Mouse (Mus musculus) layer of hippocampus, adult 2 months (tissue): ENCODE measurements at regions not wholly inside any gene's neighbourhood (a gene's known extent, or its start where the extent isn't known, plus 50 kb on each side); places are given as distances from the start of the nearest gene placed in this dataset.

Source experiments
- DNase-seq, 2 experiments: peaks; one replicate each; pipeline ENCODE4 v3.0.0; 2022; ENCODE audit warnings: low spot score in 2 of 2
- H3K27ac ChIP-seq: fragments of 200-600 bp; 2 replicates; pipeline ENCODE4 v1.8.1; 2022
- H3K4me3 ChIP-seq: fragments of 200-600 bp; 2 replicates; pipeline ENCODE4 v1.8.1; 2022; ENCODE audit warnings: mild to moderate bottlenecking
- CTCF ChIP-seq: fragments of 200-600 bp; conservative IDR thresholded peaks from 2 replicates; pipeline ENCODE4 v1.8.1; 2022; ENCODE audit warnings: antibody characterized with exemption, mild to moderate bottlenecking, moderate library complexity

DNA sequence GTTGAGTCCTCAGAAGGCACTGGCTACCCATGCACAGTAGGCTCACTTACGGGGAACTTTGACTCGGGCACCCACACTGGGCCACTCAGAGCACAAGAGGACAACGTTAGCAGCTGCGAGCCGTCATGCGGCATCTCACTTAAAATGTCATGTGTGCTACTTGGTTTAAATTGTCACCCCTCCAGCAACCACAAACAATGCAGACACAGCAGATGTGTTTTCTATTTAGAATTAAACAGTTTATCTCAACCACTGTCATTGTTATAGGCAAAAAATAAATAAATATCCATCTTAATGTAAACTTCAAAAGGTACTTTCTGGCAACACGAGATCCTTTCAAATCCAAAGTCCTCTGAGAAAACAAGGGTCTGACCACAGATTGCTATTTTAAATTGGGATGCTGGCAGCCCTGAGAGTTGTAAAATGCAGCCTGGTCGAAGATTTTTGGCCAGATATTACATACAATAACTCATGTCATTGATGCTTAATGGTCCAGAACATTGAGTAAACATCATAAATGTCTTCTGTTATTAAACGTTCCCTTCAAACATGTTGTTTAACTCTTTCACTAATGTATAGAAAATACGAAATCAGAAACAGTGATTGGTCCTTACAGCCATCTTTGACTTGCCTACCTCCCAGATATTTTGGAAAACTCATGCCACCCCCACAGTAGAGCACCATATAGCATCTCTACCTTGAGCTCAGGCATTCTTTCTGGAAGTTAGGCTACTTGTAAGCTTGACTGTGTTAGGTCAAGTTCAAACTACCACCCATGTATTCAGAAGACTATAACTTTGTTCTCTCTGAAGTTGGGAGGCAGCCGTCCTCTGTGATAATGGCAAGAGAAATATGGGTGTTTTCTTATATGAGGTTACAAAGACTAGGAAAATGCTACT lies 232.8 kb upstream of the Tcf21 start:
- H3K27ac ChIP-seq: no peak overlapping the region
- no peak for DNase-seq
- H3K4me3 ChIP-seq: no peak overlapping the region
- no peak for TF ChIP-seq CTCF

DNA sequence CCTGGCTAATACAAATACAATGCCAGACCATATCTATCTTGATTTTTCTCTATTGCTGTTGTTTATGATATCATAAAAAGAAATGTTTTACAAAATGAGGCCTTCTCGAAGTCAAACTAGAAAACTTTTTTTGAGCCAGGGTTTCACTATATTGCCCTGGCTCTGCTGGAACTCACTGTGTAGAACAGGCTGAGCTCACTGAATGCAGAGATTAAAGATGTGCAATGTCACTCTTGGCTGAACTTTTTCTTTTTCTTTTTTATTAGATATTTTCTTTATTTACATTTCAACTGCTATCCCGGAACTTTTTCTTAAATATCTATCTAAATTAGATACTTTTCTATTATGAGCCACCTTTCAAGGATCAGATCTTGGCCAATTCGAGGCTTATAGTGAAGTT lies 224.5 kb upstream of the Tcf21 start:
- no peak for DNase-seq
- Histone ChIP-seq H3K27ac (no peak overlapping the region), H3K4me3 (no peak overlapping the region)
- no peak for TF ChIP-seq CTCF

DNA sequence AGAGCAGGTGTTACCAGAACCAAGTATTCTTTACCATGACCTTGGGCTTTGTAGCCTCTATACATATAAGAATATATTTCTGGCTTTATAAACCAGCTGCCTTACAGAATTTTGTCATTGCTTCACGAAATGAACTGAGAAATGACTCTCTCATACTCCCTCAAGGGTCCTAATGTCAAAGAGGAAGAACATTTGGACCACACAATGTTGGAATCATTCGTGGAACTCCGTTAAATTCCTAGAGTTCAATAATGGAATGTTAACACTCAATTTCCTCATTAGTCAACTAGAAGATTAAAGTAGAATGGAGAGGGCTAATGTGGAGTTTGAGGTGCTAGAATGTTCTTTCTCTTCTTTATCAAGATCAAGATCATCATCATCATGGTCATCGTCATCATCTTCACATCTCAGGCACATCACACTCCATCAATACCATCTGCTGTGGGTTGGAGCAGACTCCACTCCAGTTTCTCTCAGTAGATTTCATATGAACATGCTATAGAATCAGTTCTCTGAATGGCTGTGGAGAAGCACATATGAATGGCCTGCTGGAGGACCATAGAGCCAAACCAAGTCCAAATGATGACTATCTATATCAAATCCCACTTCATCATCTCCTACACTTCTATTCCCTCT lies 211.6 kb upstream of the Tcf21 start:
- no peak overlapping the region for H3K27ac ChIP-seq
- TF ChIP-seq CTCF: no peak
- DNase-seq: no peak
- no peak overlapping the region for H3K4me3 ChIP-seq

DNA sequence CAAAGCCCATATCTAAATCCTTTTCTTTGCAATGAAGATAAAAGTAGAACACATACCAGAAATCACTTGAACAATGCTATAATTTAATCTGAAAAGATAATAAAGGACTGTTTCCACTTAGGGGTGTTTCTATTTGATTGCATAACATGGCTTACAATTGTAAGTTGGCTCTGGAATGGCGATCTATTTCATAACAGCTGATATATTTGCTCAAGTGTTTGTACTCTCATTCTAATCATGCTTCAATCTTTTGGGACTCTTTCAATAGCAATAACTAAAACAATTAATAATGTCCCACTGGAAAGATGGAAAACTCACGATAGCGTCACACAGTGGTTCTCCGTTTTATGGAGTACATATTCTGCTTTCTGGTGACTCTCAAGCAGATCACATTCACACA lies 208.0 kb upstream of the Tcf21 start:
- no peak for TF ChIP-seq CTCF
- no peak for DNase-seq
- no peak overlapping the region for H3K4me3 ChIP-seq
- no peak overlapping the region for H3K27ac ChIP-seq

DNA sequence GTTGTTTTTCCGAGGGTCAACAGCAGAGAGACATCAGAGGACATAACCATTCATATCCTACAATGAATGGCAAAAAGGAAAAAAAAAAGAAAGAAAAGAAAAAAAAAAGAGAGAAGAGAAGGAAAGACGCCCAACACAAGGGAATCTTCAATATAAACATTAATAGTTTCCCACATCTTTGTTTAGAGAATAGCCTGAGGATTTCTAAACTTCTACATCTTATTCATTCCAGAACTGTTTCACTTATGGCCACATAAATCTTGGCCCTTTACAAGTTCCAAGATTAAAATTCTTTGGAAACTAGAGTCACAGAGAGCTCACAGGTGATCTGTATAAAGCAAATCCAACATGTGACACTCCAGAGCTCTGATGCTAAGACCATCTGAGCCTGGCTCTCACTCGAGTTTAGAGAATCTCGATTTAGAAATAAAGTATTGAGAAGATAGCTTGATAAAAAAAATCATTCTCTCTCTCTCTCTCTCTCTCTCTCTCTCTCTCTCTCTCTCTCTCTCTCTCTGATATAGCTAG lies 197.2 kb upstream of the Tcf21 start:
- Histone ChIP-seq H3K27ac (no peak overlapping the region), H3K4me3 (no peak overlapping the region)
- TF ChIP-seq CTCF: no peak
- DNase-seq: no peak

DNA sequence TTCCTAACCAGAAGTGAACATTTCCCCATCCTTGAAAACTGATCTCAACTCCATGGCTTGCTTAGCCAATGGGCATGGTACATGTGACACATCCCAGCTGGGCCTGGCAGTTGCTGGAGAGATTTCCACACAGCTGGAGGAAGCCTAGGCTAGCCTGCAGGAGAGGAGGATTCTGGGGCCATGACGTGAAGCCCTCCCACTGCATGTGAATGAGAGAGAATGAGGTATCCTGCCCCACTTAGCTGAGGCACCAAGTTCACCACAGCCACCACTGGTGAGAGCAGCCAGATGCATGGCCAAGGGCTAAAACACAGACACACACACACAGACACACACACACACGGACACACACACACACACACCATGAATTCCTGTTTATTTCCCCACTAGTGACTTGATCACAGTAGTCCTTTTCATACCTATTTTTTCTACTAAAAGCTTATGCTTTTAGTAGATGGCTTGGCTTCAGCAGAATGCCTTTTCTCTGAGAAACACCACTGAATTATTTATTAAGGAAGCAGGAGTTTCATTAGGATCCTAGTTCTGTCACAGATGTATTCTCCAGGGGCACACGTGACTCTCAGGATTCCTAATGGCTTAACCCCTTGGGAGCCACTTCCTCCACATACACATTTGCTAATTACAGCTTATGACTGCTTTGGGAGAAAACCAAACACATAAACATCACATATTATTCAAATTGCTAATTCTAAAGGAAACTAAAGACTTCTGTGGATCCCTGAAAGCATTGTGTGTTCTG lies 196.1 kb upstream of the Tcf21 start:
- no peak overlapping the region for H3K4me3 ChIP-seq
- no peak for TF ChIP-seq CTCF
- no peak for DNase-seq
- H3K27ac ChIP-seq: no peak overlapping the region

DNA sequence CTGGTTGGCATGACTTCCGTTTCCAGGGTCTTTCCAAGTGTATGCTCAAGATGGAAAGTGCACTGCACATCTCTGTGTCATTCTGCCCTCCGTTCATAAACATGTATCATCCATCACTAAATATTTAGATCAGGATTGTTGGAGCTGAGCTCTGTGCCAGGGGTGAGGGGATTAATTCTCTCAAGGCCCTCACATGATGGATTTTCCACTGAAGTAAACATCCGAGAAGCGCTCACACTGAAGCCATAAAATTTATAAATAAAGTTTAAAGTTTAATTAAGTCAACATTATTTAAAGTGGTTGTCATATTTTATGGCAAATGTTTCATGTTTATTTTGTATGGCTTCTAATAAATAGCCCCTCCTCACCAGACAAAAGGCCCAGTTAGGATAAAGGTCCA lies 190.7 kb upstream of the Tcf21 start:
- DNase-seq: no peak
- TF ChIP-seq CTCF: no peak
- Histone ChIP-seq H3K4me3 (no peak overlapping the region), H3K27ac (no peak overlapping the region)

DNA sequence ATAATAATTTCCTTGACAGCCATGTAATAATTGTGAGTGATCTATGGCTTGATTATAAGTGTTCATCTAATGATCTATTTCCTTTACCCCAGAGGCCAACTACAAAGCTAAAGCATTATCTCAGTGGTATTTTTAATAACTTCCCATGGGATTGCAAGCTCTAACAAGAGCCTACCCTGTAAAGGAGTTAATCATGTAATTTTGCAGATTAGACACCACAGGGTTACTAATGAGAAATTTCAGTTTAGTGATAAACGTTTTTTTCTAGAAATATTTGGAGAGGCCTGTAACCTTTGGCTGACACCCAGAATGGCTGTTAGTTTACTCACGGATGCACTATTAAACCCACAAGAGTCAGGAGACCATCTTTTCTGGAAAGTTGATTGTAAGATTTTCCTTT lies 190.2 kb upstream of the Tcf21 start:
- TF ChIP-seq CTCF: no peak
- Histone ChIP-seq H3K27ac (no peak overlapping the region), H3K4me3 (no peak overlapping the region)
- DNase-seq: no peak

DNA sequence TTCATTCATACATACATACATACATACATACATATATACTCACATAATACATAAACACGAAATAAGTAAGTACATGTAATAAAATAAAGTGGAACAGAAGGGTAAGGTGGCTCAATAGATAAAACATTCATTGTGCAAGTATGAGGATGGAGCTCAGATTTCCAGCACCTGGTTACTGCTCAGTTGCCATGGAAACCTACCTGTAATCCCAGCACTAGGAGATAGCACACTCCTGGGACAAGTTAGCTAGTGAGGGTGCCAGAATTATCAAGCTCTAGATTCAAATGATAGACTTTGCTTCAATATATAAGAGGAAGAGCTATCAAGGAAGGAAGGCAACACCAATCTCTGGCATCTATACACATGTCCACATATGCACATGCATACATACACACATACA lies 184.8 kb upstream of the Tcf21 start:
- no peak overlapping the region for H3K4me3 ChIP-seq
- no peak overlapping the region for H3K27ac ChIP-seq
- no peak for TF ChIP-seq CTCF
- no peak for DNase-seq

DNA sequence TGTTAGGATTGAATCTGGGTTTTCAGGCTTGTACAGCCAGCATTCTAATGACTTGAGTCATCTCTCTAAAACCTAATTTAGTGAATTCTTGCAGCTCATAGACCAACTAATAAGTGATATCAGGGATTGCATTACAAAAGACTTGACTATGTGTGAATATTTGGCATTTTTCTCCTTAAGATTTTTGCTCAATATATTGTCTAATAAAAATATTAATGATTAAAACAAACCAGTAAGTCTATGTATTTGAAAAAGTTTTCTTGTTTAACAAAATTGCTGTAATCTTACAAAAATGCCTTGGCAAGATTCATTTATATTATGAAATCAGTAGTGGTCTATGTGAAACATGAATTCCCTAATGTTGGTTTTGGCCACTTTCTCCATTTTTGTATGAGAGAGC lies 183.7 kb upstream of the Tcf21 start:
- no peak overlapping the region for H3K27ac ChIP-seq
- no peak overlapping the region for H3K4me3 ChIP-seq
- no peak for DNase-seq
- no peak for TF ChIP-seq CTCF

DNA sequence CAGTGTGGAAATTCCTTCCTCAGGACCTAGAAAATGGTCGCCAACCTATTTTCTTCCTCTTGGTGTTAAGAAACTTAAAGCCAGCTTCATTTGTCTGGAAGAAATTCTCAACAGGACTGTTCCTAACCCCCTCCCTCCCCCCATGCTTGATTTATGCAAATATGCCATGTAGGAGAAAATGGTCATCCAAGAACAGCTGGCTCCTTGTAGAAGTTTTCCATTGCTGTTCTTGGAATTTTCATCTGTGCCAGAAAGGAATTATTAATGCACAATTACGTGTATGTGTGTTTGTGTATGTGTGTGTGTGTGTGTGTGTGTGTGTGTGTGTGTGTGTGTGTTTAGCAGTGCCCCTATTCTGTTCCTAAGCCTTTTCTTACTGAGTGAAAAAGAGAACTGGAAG lies 178.6 kb upstream of the Tcf21 start:
- no peak for TF ChIP-seq CTCF
- no peak for DNase-seq
- Histone ChIP-seq H3K27ac (no peak overlapping the region), H3K4me3 (no peak overlapping the region)

DNA sequence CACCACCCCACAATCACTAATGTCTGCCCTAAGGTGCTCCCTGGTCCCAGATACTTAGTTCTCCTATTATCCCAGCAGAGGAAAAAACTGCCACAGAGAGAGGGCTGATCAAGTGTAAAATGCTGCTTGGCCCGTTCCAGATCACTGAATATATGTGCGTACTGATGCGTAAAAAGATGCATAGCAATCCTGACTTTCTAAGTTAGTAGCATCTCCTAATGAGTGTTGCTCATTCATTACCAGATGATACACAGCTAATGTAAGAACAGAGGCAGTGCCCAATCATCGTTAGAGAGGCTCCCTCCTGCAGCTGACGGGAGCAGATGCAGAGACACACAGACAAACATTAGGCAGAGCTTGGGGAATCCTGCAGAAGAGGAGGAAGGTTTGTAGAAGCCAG lies 177.6 kb upstream of the Tcf21 start:
- Histone ChIP-seq H3K27ac (no peak overlapping the region), H3K4me3 (no peak overlapping the region)
- no peak for TF ChIP-seq CTCF
- DNase-seq: no peak

DNA sequence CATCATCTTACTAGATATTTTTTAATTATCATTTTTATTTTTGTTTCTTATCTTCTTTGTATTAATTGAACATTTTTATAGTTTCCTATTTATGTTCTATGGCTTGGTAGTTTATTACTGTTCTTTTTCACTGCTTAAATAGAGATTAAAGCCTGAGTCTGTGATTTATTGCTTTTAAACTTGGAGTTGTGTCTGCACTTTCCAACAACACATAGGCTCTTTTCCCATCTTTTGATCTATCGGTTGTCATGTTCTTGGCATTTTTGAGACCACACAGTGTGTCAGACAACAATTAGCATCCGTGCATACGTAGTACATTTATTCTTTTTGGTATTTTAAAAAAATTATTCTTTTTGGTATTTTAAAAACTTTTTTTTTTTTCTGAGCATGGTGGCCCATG lies 173.2 kb upstream of the Tcf21 start:
- DNase-seq: no peak
- no peak for TF ChIP-seq CTCF
- H3K4me3 ChIP-seq: no peak overlapping the region

DNA sequence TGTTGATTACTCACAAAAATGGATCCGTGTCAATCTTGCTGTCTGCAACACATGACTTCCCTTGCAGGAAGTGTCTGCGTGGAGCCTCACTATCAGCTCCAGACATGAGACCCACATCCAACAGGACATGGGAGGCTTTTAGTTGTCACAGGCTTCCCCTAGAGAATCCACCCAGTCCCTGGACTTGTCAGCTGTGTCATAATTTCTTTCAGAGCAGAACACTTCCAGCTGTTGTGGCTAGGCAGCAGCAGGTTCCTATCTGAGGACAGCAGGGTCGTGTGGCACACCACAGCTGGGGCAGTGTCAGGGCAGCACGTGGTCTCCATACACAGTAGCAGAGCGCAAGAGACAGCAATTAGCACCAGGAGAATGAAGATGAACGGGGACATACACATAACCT lies 161.8 kb upstream of the Tcf21 start:
- Histone ChIP-seq H3K27ac (no peak overlapping the region), H3K4me3 (no peak overlapping the region)
- TF ChIP-seq CTCF: no peak
- DNase-seq: no peak

More for the DNA sequence above, 173.2 kb upstream of the Tcf21 start:
- no peak overlapping the region for H3K27ac ChIP-seq
